Mouse (Mus musculus) E14TG2a.4 (cell line): Measurements from ENCODE around the gene Med15.

ENCODE experiments used
- H3K27me3 ChIP-seq: 2 replicates; pipeline ENCODE4 v1.6.1; 2014; ENCODE audit warnings: low read length, control low read depth; ENCODE audit not compliant: insufficient read depth
- H3K36me3 ChIP-seq: 2 replicates; pipeline ENCODE4 v1.6.1; 2014; ENCODE audit warnings: low read length, control low read depth; ENCODE audit not compliant: insufficient read depth
- H3K4me1 ChIP-seq: replicated peaks from 2 replicates; pipeline ENCODE4 v1.6.1; 2014; ENCODE audit warnings: low read depth, low read length, control low read depth
- H3K4me3 ChIP-seq: replicated peaks from 2 replicates; pipeline ENCODE4 v1.5.1; 2014; ENCODE audit warnings: mild to moderate bottlenecking, low read length
- H3K9me3 ChIP-seq: 2 replicates; pipeline ENCODE4 v1.6.1; 2014; ENCODE audit warnings: low read length, control low read depth
- CTCF ChIP-seq: conservative IDR thresholded peaks from 2 replicates; pipeline ENCODE4 v1.5.1; 2014; ENCODE audit warnings: low read length
- NANOG ChIP-seq: IDR thresholded peaks from 2 replicates; pipeline ENCODE4 v1.6.1; 2014; ENCODE audit warnings: borderline replicate concordance, low read length, mixed read lengths
- POU5F1 ChIP-seq: IDR thresholded peaks from 2 replicates; pipeline ENCODE4 v1.6.1; 2014; ENCODE audit warnings: low read length, borderline replicate concordance

The Med15 gene

GRCm38 (mm10) chr16:17604941-17605340 lies 127.8 kb downstream of the Med15 start:
- no peaks in the 10 kb centered on the region for H3K36me3 ChIP-seq
- H3K4me3 ChIP-seq: no peak overlapping the region
- H3K9me3 ChIP-seq: peaks cover 13% of the 10 kb centered on the region
- no peaks in the 10 kb centered on the region for H3K27me3 ChIP-seq
- no peaks in the 10 kb centered on the region for H3K4me1 ChIP-seq
- TF ChIP-seq CTCF (no peak), POU5F1 (no peak), NANOG (no peak)
